Mouse (Mus musculus) megakaryocyte, adult 5-6 weeks (primary cell): Measurements from ENCODE around the gene Zbtb8a. TPM values are rescaled to one million over a fixed set of nuclear protein-coding genes. Genes with fewer than 3 reads are reported as not detected.
"Not testable (repeated sequence)": the region's sequence is repeated elsewhere in the genome, so short reads cannot be mapped to it uniquely, and the experiment has no call there.

Source experiments
- ATAC-seq: 2 replicates; pipeline ENCODE4 v1.8.0; 2016; ENCODE audit warnings: mild to moderate bottlenecking, inconsistent platforms; ENCODE audit not compliant: poor library complexity, severe bottlenecking
- total RNA-seq, 2 experiments: library from RNA; stranded (forward) in 1 of 2; stranded (reverse) in 1 of 2; fragments of 153-499, 151-499 nt in 1 of 2; fragments of 221-1000, 200-1000 nt in 1 of 2; gene quantifications; 2 replicates each; pipeline versions ENCODE4 v1.2.3 to v1.2.4; 2015 to 2017

Gene Zbtb8a
- total RNA-seq, 2 experiments from 2014 or later: 3.3 to 9.3 TPM

DNA sequence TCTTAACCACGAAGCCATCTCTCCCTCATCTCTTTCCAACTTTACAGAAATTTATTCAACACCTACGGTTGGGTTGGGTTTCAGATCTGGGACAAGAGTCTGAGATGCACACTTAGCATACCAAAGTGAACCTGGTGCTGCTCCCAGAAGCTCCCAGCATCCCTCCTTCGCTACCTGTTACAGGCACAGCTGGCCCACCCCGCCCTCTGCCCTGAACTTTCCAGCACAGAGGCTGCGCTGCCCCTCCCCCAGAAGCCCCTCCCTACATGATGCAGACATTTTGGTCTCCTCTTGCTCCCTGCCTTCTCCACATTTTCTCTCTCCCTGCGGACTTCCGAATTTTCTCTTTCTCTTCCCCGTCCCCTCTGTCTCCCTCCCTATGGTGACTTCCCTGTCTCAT lies 3.2 kb upstream of the Zbtb8a start:
- ATAC-seq: no peak

GRCm38 (mm10) chr4:129379805-129380204 lies 1.9 kb upstream of the Zbtb8a start:
- ATAC-seq: no peak

- ATAC-seq: peak; percentile 46
Observed at GRCm38 (mm10) chr4:129376961-129377545, 863 bp downstream of the Zbtb8a start.

GRCm38 (mm10) chr4:129375821-129376220 lies 2.1 kb downstream of the Zbtb8a start:
- ATAC-seq: no peak

- ATAC-seq: no peak
Observed at GRCm38 (mm10) chr4:129375000-129375399, 2.9 kb downstream of the Zbtb8a start.

DNA sequence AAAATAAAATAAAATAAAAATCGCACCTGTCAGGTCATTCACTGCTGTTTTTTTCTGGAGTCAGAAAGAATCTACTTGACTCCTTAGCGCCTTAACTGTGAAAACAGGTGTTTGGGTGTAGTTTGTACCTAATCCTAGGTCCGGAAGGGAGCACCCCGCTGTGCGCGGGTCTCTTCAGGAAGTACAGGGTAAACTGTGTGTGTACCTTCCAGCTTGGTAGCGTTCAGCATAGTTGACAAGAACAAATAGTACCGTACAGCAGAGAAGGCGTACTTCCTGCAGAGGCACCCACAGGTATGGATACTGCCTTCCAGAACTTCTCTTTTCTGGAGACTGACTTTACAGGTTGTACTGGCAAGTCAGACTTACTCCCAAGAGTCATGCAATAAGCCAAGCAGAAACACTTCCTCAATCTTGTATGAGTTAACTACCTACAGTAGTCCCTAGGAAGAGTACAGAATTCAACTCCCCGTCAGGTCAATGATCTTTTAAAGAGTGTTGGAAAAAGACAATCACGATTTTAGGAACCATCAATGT lies 3.6 kb downstream of the Zbtb8a start:
- ATAC-seq: peak; percentile 18

DNA sequence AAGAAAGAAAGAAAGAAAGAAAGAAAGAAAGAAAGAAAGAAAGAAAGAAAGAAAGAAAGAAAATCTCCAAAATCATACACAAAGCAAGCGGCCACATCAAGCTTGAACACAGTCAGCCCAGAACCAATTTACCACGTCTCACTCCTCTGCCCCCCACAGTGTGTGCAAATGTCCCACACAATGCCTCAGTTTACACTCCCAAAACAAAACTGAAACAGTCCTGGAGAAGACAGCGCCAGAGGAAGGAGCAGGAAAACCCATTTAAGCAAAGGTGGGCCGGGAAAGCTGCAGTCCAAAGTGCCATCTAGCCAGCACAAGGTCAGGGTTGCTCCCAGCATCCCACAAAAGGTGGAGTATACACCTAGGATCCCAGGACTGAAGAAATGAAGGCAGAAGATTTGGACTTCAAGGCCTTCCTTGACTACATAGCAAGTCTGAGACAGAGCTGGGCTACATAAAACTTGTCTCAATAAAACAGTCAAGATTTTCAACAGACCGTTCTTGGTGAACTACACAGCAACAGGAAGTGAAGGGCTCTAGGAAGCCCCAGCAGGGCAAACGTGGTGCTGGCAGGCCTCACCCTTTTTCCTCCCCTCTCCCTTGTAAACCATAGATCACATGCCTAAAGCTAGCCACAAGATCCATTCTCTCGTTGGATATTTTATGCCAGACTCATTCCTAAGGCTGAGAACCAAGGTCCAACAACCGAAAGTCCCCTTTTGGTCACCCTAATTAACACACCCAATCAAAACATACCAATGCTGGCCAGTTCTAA lies 4.5 kb downstream of the Zbtb8a start:
- ATAC-seq: no peak

GRCm38 (mm10) chr4:129371391-129371790 lies 6.5 kb downstream of the Zbtb8a start:
- ATAC-seq: no peak

- peak; percentile 91 for ATAC-seq
Observed at GRCm38 (mm10) chr4:129365224-129365623, 12.7 kb downstream of the Zbtb8a start.

- no peak for ATAC-seq
Observed at GRCm38 (mm10) chr4:129364379-129364778, 13.5 kb downstream of the Zbtb8a start.

DNA sequence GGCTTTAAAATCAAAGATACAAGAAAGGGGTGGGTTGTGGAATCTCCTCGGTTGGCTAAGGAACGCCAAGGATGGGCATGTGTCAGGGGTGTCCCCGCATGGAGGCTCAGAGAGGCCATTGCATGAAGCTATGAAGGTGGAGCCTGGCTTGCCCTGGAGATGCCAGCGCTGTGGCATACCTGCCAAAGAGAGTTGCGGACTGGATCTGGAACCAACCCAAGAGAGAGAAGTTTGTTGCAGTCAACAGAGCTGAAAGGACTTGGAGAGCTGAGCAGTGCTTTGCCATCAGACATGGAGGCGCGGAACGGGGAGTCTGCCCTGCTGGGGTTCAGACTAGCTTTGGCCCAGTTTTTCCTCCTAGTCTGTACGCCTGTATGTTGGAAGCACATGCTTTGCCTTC lies 14.5 kb downstream of the Zbtb8a start:
- ATAC-seq: no peak

DNA sequence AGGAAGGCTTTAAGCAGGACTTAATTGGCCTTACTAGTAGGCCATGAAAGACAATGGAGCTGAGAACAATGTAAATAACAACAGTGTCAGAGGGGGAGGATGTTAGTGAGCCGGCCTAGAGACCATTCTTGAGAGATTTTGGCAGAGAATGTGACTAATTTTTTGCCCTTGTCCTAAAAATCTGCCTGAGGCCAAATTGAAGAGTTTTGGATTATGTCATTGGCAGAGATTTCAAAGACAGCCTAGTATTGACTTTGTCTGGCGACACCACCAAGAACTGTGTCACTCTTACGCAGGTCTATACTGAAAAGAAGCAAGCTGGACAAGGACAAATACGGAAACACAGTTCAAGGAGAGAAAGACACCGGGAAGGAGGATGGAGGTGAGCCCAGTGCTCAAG lies 15.1 kb downstream of the Zbtb8a start:
- ATAC-seq: no peak

DNA sequence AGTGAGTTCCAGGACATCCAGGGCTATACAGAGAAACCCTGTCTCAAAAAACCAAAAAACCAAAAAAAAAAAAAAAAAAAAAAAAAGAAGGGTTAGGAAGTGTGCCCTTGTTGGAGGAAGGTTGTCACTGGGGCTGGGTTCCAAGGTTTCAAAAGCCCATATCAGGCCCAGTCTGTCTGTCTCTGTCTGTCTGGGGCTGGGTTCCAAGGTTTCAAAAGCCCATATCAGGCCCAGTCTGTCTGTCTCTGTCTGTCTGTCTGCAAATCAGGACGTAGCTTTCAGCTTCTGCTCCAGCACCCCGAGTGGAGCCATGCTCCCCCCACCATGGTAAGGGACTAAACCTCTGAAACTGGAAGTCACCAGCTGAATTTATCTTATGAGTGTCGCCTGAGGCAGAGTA lies 15.7 kb downstream of the Zbtb8a start:
- not testable (repeated sequence) for ATAC-seq

DNA sequence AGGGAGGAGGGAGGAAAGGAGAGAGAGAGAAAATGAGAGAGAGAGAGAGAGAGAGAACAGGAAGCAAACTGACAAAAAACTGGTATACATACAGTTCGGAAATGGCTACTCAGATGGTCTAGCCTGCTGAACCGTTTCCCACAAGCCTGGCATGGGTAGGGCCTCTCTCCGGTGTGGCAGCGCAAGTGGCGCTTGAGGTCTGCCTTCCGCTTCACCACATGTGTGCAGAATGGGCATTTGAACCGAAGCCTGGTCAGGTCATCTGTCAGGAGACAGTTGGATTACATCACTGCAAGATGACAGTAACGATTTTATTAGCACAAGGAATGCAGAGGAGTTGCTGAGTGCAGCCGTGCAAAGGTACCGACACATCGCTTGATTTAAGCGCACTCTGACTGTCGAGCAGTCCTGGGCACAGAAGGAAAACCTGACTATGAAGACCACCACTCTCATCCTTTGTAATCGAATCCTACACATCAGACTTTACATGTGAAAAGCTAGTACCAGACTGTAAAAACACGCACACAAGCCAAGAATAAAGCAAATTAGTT lies 20.2 kb downstream of the Zbtb8a start:
- ATAC-seq: no peak

DNA sequence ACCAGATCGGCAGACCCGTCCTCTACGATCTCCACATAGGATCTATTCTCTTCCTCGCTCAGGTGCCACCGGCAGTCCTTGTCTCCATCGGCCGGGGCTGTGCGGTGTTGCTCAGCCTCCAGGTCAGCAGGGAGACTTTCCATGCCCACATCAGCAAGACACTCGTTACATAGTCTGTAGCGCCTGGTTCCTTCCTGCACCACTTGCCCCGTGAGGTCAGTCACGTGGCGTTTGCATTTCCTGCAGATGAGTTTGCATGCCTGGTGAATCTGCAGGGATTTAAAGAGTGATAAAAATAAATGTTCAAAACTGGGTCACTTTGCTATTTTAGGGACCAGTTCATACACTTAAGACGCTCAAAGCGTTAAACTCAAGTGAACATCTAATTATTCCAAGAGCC lies 23.7 kb downstream of the Zbtb8a start:
- ATAC-seq: no peak

- no peak for ATAC-seq
Observed at GRCm38 (mm10) chr4:129353176-129353575, 24.7 kb downstream of the Zbtb8a start.

GRCm38 (mm10) chr4:129351111-129351510 lies 26.8 kb downstream of the Zbtb8a start:
- no peak for ATAC-seq

DNA sequence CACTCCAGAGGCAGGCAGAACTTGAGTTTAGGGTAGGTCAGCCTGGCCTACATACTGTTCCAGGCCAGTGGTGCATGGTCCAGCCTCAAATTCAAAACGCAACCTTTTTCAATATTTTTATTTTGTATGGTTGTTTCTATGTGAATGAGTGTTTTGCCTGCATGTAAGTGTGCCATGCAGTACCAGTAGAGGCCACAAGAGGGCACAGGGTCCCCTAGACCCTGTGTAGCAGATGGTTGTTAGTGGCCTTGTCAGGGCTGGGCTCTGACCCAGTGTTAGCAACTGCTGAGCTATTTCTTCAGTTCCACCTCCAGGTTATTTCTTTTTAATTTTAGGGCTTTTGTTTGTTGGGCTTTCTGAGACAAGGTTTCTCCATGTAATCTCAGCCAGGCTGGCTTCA lies 27.3 kb downstream of the Zbtb8a start:
- ATAC-seq: peak; percentile 92

DNA sequence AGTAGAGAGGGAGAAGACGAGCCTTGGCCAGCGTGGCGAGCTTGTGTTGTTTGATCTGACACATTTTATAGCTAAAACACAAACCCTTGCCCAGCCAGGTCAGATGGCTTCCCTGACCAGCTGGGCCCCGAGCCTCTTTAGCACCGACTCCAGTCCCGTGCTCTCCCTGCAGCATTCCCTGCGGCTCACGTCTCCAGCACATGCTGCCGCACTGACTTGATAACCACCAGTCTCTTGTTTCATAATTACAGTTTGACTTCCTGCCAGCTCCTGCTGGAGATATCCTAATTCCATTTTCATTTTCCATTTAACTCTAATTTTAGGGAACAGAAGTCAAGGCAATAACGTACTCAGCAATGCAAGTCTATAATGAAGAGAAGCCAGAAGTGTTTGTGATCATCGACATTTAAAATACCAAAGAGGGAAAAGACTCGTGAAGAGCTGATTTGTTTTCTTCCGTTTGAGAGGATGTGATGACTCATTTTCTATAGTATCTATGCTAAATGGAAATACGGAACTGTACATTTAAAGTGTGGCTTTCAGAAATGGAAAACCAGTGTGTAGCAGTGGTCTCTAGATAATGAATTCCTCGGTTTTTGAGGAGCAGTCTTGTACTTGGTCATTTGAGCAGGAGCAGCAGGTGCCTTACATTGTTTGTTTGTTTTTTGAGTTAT lies 31.3 kb downstream of the Zbtb8a start:
- ATAC-seq: no peak

DNA sequence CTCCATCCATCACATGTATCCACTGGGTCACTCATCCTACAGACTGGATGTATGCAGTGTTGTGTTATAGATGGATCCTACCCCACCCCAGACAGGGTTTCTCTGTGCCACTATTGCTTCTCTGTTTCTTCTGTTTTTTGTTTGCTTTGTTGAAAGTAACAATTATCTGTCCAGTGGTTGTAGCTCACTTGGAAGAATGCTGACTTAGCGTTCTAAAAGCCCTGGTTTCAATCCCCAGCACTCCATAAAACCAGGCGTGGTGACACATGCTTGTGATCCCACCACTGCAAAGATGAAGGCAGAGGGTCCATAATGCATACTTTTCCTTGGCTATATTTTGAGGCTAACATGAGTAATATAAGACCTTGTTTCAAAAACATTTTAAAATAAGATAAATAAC lies 35.2 kb downstream of the Zbtb8a start:
- no peak for ATAC-seq

- no peak for ATAC-seq
Observed at GRCm38 (mm10) chr4:129341888-129342287, 36.0 kb downstream of the Zbtb8a start.
